Mouse (Mus musculus) telencephalon, adult 2 months (tissue): Measurements from ENCODE around the gene Mamdc2.

Source experiments
- DNase-seq: peaks from one replicate; pipeline ENCODE4 v3.0.0-alpha.2; 2011; ENCODE audit warnings: low read depth, low spot score

Mamdc2 gene

DNA sequence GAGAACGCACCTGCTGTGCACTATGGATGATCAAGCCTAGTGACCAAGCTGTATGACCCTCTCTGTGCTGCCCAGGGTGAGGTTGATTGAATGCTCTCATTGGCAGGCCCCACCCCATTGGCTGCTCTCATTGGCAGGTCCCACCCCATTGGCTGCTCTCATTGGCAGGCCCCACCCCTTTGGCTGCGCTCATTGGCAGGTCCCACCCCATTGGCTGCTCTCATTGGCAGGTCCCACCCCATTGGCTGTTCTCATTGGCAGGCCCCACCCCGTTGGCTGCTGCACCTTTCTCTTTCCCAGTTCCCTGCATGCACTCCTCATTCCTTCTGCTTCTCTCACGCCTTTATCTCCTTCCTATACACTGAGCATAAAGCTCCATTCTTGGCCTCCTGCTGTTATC is 12.5 kb downstream of the Mamdc2 start:
- no peak for DNase-seq

GRCm38 (mm10) chr19:23434433-23434832 is 13.8 kb downstream of the Mamdc2 start:
- DNase-seq = no peak

- DNase-seq = no peak
These were observed 30.6 kb downstream of the Mamdc2 start for GRCm38 (mm10) chr19:23417668-23418067.

DNA sequence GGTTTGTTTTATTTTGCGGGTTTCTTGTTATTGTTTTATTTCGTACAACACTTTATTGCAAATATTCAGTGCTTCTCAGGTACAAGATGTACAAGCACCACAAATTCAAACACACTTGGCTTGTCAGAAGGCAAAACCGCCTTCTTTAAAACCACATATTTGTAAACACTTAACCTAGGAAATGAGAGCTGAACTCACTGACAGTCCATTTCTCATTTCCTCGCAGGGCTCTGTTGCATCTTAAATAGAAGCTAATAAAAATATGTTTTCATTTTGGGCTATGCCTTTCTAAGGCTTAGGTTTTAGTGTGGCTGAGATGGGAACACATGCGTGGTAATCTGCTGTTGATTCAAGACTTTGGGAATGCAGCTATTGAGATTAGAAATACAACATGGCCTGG is 37.4 kb downstream of the Mamdc2 start:
- DNase-seq = no peak

GRCm38 (mm10) chr19:23410328-23410727 is 37.9 kb downstream of the Mamdc2 start:
- DNase-seq = no peak

GRCm38 (mm10) chr19:23401469-23402135 is 46.6 kb downstream of the Mamdc2 start:
- DNase-seq = no peak

GRCm38 (mm10) chr19:23400485-23400884 is 47.8 kb downstream of the Mamdc2 start:
- no peak for DNase-seq

DNA sequence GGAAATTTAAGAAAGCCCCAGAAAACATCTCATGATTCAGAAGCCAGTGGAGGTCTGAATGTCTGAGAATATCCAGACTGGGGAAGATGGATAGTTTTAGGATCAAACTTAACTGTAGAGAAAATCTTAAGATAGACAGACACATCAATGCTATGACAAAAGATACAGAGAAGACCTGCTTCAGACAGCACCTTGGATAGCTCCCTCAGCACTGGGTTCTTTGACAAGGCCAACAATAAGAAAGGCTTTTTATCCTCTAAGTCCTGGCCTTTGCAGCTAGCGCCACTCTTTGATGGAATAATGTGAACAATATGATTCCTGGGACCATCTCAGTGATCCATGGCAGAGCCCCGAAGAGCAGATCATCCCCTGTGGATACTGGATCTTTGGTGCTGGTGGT is 52.3 kb downstream of the Mamdc2 start:
- DNase-seq = no peak

DNA sequence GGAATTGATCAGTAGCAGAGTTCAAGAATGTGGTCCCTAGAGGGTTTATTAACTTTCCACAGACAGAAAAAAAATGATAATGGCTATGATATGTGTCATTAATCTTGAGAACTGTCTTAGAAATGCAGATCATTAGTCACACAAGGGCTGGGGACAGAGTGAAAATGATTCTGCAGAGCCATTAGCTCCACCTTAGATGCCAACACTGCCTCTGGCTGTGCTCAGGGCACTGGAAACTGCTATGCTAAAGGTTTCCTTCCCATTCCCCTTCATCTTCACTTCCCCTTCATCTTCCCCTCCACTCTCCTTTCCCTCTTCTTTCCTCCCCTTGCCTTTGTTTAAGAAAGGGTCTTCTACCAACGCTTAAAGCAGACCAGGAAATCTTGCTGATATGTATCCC is 53.6 kb downstream of the Mamdc2 start:
- no peak for DNase-seq

DNA sequence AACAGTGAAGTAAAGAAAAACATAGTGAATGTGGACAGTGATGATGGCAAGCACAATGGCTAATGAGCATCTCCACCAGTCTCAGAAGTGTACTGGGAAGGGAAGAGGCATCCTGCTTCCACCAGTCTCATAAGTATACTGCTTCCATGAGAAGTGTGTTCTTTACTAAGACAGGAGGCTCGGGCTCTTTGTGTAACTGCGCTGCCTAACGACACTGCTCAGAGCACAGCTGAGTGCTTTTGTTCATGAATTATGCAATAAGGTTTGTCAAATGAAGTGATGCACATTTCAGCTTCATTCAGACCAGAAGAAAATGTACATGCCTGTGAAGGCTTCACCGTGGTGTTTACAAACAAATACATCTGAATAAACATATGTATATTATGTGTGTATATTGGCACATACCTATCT is 59.4 kb downstream of the Mamdc2 start:
- no peak for DNase-seq

- no peak for DNase-seq
These were observed 60.0 kb downstream of the Mamdc2 start for GRCm38 (mm10) chr19:23388083-23388861.

- DNase-seq = no peak
These were observed 65.8 kb downstream of the Mamdc2 start for GRCm38 (mm10) chr19:23382396-23382795.

DNA sequence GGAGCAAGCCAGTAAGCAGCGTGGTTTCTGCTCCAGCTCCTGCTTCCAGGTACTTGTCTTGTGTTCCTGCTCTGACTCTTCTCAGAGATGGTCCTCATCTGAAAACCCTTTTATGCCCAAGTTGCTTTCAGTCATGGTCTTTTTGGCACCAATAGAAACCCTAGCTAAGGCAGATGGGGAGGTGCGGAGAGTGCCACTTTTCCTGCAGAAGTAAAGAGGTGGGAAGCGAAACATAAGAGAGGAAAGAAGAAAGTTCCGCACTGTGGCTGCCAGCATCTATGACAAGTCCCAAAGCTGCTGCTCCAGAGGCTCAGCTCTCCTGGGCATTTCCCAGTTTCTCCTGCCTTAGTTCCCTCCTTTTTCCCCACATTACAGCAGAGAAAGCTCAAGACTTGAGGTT is 67.3 kb downstream of the Mamdc2 start:
- DNase-seq = no peak

GRCm38 (mm10) chr19:23379752-23380504 is 68.3 kb downstream of the Mamdc2 start:
- DNase-seq = no peak

- DNase-seq = no peak
These were observed 71.6 kb downstream of the Mamdc2 start for GRCm38 (mm10) chr19:23376536-23377201.

DNA sequence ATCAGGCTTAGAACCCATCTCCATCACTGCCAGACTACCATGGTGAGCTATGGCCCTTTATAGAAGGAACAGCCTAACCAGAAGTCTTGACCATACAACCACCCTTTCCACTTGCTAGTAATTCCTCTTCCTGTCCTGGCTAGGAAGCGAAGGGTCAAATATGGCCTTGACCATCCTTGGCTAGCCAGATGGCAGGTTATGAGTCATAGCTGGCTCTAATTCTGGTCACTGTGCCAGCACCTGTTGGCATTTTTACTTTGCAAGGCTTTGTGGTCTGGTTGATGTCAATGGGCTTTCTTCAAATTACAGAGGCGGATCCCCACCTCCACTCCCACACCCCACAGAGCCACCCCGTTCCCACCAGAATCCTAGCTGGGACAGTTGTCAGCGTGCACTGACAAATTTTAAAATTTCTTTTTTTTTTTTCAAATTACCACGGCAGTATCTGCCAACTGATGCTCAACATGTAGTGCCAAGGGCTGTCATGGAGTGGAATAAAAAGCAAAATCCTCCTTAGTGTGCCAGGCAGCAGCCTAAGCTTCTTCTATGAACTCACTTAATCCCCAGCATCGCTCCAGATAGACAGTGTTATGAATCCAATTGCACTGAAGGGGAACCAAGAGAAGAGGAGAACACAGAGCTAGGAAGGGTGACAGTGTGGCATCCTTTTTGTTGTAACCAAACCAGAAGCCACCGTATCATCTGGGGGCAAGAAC is 73.1 kb downstream of the Mamdc2 start:
- no peak for DNase-seq

- DNase-seq = no peak
These were observed 74.5 kb downstream of the Mamdc2 start for GRCm38 (mm10) chr19:23373728-23374127.

DNA sequence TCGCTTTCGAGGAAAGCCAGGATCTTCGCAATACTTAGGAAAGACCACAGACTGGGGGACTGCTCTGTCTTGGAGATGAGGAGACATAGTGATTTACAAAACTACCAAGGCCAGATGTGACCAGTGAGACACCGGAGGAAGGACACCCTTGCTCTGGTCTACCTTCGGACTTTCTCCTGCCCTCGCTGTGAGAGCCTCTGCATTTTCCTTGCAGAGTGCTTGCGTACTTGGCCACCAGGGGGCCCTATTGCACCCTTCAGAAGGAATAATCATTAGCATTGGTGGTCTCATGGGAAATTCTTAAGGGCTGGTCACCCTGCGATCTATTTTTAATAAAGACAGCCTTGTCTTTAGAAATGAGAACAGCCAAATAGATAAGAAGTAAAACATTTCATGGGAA is 75.0 kb downstream of the Mamdc2 start:
- DNase-seq = no peak

- DNase-seq = no peak
These were observed 79.0 kb downstream of the Mamdc2 start for GRCm38 (mm10) chr19:23369275-23369674.

- DNase-seq = no peak
These were observed 86.2 kb downstream of the Mamdc2 start for GRCm38 (mm10) chr19:23362006-23362405.

GRCm38 (mm10) chr19:23361124-23361523 is 87.1 kb downstream of the Mamdc2 start:
- DNase-seq = peak; percentile 90
